Mouse (Mus musculus) embryonic facial prominence, embryonic 14.5 days (tissue): ENCODE measurements around the gene Actl7b. TPM values are rescaled to one million over a fixed set of nuclear protein-coding genes. Genes with fewer than 3 reads are reported as not detected.

Source experiments
- ATAC-seq: fragments of 200-750 bp; cut with Nextera tagmentation; 2 replicates; pipeline ENCODE4 v1.8.0; 2017; ENCODE audit warnings: low read depth, moderate number of reproducible peaks, moderate TSS enrichment
- DNase-seq: peaks from one replicate; pipeline ENCODE4 v3.0.0-alpha.2; 2015; ENCODE audit warnings: low spot score
- H3K27ac ChIP-seq: fragments of 300-500 bp; sonication (generic); replicated peaks from 2 replicates; pipeline ENCODE4 v1.5.1; 2014; ENCODE audit warnings: low read depth, mild to moderate bottlenecking, low read length, moderate library complexity
- H3K27me3 ChIP-seq: fragments of 300-500 bp; sonication (generic); replicated peaks from 2 replicates; pipeline ENCODE4 v1.6.1; 2014; ENCODE audit warnings: low read length; ENCODE audit not compliant: control insufficient read depth, insufficient read depth
- H3K36me3 ChIP-seq: fragments of 300-500 bp; sonication (generic); 2 replicates; pipeline ENCODE4 v1.6.1; 2014; ENCODE audit warnings: low read length, mixed read lengths; ENCODE audit not compliant: control insufficient read depth, insufficient read depth
- H3K4me1 ChIP-seq: fragments of 300-500 bp; sonication (generic); 2 replicates; pipeline ENCODE4 v1.6.1; 2014; ENCODE audit warnings: antibody characterized with exemption, low read length; ENCODE audit not compliant: control insufficient read depth, insufficient read depth
- H3K4me2 ChIP-seq: fragments of 300-500 bp; sonication (generic); 2 replicates; pipeline ENCODE4 v1.6.1; 2014; ENCODE audit warnings: low read depth, mild to moderate bottlenecking, low read length, moderate library complexity, mixed read lengths
- H3K4me3 ChIP-seq: fragments of 300-500 bp; sonication (generic); 2 replicates; pipeline ENCODE4 v1.5.1; 2014; ENCODE audit warnings: low read depth, mild to moderate bottlenecking, low read length
- H3K9ac ChIP-seq: fragments of 300-500 bp; sonication (generic); 2 replicates; pipeline ENCODE4 v1.6.1; 2014; ENCODE audit warnings: low read depth, mild to moderate bottlenecking, low read length, moderate library complexity, mixed read lengths
- H3K9me3 ChIP-seq: fragments of 300-500 bp; sonication (generic); 2 replicates; pipeline ENCODE4 v1.6.1; 2016; ENCODE audit warnings: low read length; ENCODE audit not compliant: control insufficient read depth
- WGBS: fragments of 180-500 bp; shearing (Covaris S2); extraction: QIAGEN DNeasy Blood & Tissue Kit; methylation state at CpG from one replicate; pipeline ENCODE4 v1.1.7; 2014; 5-methylcytosine and 5-hydroxymethylcytosine counted together
- polyA plus RNA-seq: library from polyadenylated mRNA; unstranded; fragments of >200 nt; fragmentation: Nextera tagmentation; extraction: Ambion mirVana; gene quantifications from 2 replicates; pipeline ENCODE4 v1.2.1, GENCODE M21; 2014

The Actl7b gene
- polyA plus RNA-seq, result not detected in 2 replicates

DNA sequence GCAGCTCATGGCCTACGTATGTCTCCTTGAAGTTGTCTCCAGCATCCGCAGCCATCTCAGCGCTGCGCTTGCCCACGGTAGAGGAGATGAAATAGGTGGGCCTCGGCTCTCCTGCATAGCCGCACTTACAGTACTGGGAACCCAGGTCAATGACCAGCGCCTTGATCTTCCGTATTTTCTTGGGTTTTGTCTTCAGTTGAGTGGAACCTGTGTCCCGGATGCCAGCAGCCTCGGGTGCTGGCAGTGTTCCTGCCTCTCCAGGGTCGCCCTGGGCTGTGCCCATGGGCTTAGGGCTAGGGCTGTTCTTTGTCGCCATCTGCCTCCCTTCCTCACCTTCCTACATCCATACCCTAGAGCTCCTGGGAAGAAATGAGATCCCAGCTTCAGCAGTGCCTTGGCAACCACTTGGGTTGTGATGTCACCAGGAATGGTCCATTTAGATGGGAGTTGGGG is at the start of gene Actl7b:
TSS of gene Actl7b (minus strand) at position 403 of the 453 bp plus-strand sequence.
- H3K4me2 ChIP-seq, result no peak within 1 kb of the TSS
- ATAC-seq, result no peak
- H3K9ac ChIP-seq, result no peak within 1 kb of the TSS
- no peaks in the 10 kb centered on the region for H3K9me3 ChIP-seq
- H3K27ac ChIP-seq, result no peak within 1 kb of the TSS
- no peak within 1 kb of the TSS for H3K4me3 ChIP-seq
- no peak for DNase-seq
- H3K4me1 ChIP-seq, result no peaks in the 10 kb centered on the region
- H3K27me3 ChIP-seq, result no peaks in the 10 kb centered on the region
- peaks cover 19% of the 10 kb centered on the region for H3K36me3 ChIP-seq
- 94% methylated on average over 13 of the region's 13 CpGs for WGBS

DNA sequence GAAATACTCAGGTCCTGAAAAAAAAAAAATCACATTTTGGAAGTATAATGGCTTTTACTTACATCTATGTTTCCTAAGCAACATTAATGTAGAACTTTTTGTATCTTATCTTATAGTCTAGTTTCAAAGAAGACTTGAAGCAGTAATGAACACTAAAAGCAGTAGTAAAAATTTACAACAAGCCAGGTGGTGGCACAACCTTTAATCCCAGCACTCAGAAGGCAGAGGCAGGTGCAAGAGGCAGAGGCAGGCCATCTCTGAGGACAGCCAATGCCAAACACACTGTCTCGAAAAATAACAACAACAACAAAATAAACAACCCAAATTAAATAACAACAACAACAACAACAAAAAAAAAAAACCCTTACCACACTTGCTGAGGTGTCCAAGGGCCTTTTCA is 29.8 kb upstream of the Actl7b start:
- Histone ChIP-seq H3K27ac (no peak overlapping the region), H3K4me2 (no peak overlapping the region), H3K4me1 (no peaks in the 10 kb centered on the region), H3K36me3 (peaks cover 92% of the 10 kb centered on the region), H3K27me3 (no peaks in the 10 kb centered on the region), H3K9me3 (no peaks in the 10 kb centered on the region), H3K9ac (no peak overlapping the region), H3K4me3 (no peak overlapping the region)
- ATAC-seq, result no peak
- no peak for DNase-seq
- 58% methylated on average over 1 of the region's 1 CpGs for WGBS

DNA sequence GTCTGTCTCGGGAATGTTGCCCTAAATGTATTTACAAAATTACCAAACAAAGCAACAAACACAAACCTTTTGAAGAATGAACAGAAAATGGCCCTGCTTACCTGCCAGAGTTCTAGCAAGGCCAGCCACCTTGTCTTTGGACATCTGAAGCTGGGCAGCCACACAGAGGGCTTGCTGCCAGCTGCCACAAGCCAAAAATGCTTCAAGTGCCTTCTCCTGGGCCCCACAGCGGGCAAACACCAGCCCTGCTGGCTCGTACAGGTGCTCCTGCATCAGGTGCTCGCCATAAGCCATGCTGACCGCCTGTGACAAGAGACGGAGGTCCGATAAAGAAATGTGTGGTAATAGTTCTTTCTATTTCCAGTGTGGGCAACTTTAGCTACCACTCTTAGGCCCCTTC is 27.7 kb upstream of the Actl7b start:
- no peak for ATAC-seq
- H3K4me2 ChIP-seq, result no peak overlapping the region
- H3K27ac ChIP-seq, result no peak overlapping the region
- DNase-seq, result no peak
- no peaks in the 10 kb centered on the region for H3K9me3 ChIP-seq
- H3K27me3 ChIP-seq, result no peaks in the 10 kb centered on the region
- no peak overlapping the region for H3K4me3 ChIP-seq
- 91% methylated on average over 7 of the region's 7 CpGs for WGBS
- H3K4me1 ChIP-seq, result no peaks in the 10 kb centered on the region
- no peak overlapping the region for H3K9ac ChIP-seq
- peaks cover 95% of the 10 kb centered on the region for H3K36me3 ChIP-seq

DNA sequence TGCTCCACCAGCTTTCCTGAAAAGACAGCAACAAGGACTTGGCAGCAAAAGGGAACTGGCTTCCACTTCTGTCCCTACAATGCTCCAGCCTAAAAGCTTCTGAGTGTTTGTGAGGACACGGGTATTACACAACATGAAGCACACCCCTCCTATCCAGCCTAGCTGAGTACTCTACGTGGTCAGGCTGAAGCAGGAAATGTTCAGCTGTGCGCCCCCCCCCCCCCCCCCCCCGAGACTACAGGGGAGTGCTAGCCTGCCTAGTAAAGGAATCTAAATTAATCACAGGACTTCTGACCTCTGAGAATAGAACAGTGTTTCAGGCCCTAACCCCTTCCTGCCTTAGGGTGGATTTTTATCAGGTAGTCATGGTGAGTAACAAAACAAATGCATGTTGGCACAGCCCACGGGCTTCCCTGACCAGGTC is 26.6 kb upstream of the Actl7b start:
- 65% methylated on average over 5 of the region's 5 CpGs for WGBS
- Histone ChIP-seq H3K9ac (no peak overlapping the region), H3K27ac (no peak overlapping the region), H3K36me3 (peaks cover 93% of the 10 kb centered on the region), H3K4me1 (no peaks in the 10 kb centered on the region), H3K9me3 (no peaks in the 10 kb centered on the region), H3K4me3 (no peak overlapping the region), H3K4me2 (no peak overlapping the region), H3K27me3 (no peaks in the 10 kb centered on the region)
- DNase-seq, result no peak
- ATAC-seq, result no peak

DNA sequence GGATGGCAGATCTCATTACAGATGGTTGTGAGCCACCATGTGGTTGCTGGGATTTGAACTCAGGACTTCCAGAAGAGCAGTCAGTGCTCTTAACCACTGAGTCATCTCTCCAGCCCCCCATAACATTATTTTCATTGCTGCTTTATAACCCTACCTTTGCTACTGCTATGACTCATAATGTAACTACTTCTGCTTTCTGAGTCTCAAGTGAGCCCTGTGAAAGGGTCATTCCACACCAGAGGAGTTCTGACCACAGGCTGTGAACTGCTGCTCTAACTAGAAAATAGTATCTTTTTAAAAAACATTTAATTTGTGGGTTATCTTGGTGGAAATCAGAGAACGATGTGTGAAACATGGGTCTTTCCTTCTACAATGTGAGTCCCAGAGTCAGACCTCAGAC is 16.4 kb upstream of the Actl7b start:
- Histone ChIP-seq H3K9me3 (no peaks in the 10 kb centered on the region), H3K4me2 (no peak overlapping the region), H3K27me3 (no peaks in the 10 kb centered on the region), H3K36me3 (peaks cover 96% of the 10 kb centered on the region), H3K27ac (no peak overlapping the region), H3K9ac (no peak overlapping the region), H3K4me3 (no peak overlapping the region), H3K4me1 (no peaks in the 10 kb centered on the region)
- DNase-seq (no peak), ATAC-seq (no peak)
- WGBS, result 96% methylated on average over 1 of the region's 1 CpGs

DNA sequence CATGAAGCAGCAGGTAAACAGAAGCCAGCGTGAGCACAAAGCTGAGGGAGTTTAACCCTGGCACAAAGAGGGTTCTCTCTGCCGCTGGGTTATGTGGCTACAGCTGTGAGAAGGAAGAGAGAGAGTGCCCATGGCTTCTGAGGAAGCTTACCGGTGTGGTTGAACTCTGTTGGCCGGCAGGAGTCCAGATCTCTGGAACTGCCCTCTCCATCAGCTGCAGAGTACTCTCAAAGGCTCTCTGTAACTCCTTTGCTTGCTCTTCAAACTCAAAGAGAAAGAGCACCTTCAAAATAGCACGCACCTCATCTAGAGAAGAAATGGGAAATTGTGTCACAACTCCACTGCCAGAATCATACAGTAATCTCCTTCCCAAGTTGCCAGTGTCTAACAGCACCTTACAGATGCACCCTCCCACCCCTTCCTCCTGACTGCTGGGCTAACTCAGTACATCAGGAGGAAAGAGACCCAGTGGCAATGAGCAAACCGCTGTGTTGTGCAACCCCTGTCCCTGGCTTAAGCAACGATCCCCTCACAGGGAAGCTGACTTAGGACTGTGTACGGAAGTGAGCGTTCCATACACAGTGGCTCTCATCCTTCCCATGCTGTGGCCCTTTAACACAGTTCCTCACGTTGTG is 15.8 kb upstream of the Actl7b start:
- Histone ChIP-seq H3K36me3 (peaks cover 92% of the 10 kb centered on the region), H3K27ac (no peak overlapping the region), H3K4me3 (no peak overlapping the region), H3K27me3 (no peaks in the 10 kb centered on the region), H3K9me3 (no peaks in the 10 kb centered on the region), H3K4me1 (no peaks in the 10 kb centered on the region), H3K9ac (no peak overlapping the region), H3K4me2 (no peak overlapping the region)
- ATAC-seq (no peak), DNase-seq (no peak)
- WGBS, result 87% methylated on average over 10 of the region's 10 CpGs

DNA sequence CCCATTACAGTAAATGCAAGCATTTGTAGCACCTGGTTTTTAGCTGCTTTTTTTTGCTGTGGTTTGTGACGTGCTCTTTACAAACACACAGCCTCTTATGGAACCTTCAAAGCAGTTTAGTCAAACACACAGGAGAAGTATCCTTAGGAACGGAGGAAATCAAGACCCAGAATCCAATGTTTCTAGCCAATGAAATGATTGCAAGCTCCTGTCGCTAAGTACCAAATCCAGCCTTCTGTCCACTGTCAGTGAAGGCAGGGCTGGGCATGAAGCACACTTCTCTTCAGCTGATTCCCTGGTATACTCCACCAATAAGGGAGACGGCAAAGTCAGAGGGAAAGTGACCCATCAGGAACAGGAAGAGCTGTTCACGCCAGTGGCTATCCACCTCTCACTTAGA is 14.8 kb upstream of the Actl7b start:
- DNase-seq, result no peak
- 94% methylated on average over 5 of the region's 5 CpGs for WGBS
- no peak for ATAC-seq
- H3K36me3 ChIP-seq, result peaks cover 92% of the 10 kb centered on the region
- H3K4me1 ChIP-seq, result no peaks in the 10 kb centered on the region
- H3K27ac ChIP-seq, result no peak overlapping the region
- no peaks in the 10 kb centered on the region for H3K27me3 ChIP-seq
- no peak overlapping the region for H3K4me3 ChIP-seq
- H3K4me2 ChIP-seq, result no peak overlapping the region
- no peak overlapping the region for H3K9ac ChIP-seq
- H3K9me3 ChIP-seq, result no peaks in the 10 kb centered on the region

DNA sequence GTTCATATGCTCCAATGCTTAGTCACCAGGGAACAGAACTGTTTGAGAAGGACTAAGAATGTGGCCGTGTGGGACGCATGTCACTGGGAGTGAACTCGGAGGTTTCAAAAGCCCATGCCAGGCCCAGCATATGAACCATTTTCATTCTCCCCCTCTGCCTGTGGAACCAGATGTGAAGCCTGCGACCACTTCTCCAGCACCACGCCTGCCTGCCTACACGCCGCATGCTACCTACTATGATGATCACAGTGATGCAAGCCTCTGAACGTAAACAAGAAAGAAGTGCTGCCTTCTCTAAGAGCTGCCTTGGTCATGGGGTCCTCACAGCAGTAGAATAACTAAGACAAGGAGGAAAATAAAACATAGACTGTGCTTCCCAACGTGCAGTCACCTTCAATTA is 6.2 kb upstream of the Actl7b start:
- H3K4me2 ChIP-seq, result no peak overlapping the region
- DNase-seq (no peak), ATAC-seq (no peak)
- H3K4me3 ChIP-seq, result no peak overlapping the region
- no peaks in the 10 kb centered on the region for H3K9me3 ChIP-seq
- no peak overlapping the region for H3K9ac ChIP-seq
- H3K27ac ChIP-seq, result no peak overlapping the region
- H3K4me1 ChIP-seq, result no peaks in the 10 kb centered on the region
- H3K27me3 ChIP-seq, result no peaks in the 10 kb centered on the region
- H3K36me3 ChIP-seq, result peaks cover 70% of the 10 kb centered on the region
- 92% methylated on average over 9 of the region's 9 CpGs for WGBS

DNA sequence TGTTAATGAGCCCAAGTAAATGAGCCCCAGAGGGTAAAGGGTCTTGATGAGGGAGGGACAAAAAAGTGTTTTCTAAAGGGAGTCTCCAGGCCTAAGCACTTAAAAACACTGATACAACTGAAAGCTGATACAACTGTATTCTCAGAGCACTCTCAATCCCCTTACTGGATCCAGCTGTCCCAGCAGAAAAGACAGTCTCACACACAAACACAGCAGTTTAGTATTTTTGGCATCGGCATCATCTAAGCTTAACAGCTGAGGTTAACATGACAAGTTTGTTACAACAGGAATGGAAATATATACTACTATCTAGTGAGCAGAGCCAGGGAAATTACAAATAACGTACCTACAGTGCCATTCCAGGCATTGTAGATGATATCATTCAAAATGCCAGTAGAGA is 5.1 kb upstream of the Actl7b start:
- WGBS, result 77% methylated on average over 2 of the region's 2 CpGs
- H3K27me3 ChIP-seq, result no peaks in the 10 kb centered on the region
- no peaks in the 10 kb centered on the region for H3K4me1 ChIP-seq
- no peak overlapping the region for H3K27ac ChIP-seq
- no peak overlapping the region for H3K9ac ChIP-seq
- ATAC-seq, result peak; percentile 45; the same call in 1 of the 2 replicates
- H3K4me3 ChIP-seq, result no peak overlapping the region
- H3K36me3 ChIP-seq, result peaks cover 62% of the 10 kb centered on the region
- H3K9me3 ChIP-seq, result no peaks in the 10 kb centered on the region
- no peak overlapping the region for H3K4me2 ChIP-seq
- peak; percentile 28 for DNase-seq
